12 mouse cellular contexts compared by ENCODE assay signal in the genomic region with DNA sequence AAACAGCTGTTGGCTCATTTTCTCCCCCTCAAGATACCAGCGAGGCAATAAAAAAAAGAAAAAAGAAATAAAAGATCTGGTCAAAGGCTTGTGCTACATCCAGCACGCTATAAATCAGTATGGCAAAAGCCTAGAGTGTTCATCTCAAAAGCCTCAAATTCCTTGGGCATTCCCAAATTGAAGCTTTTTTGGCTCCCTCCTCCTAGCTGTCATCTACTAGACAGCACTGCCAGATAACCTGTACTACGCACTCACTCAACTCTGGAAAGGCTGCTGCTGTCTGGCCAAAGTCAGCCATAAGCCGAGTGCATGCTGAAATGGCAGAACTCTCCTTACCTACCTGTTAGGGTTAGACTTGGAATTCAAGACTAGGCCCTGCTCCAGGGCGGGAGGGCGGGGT. TPM values are rescaled to one million over a fixed set of nuclear protein-coding genes. Genes with fewer than 3 reads are reported as not detected.
DNase-seq lines count a peak whose midpoint lies in the region; ATAC-seq and TF ChIP-seq lines count a peak whose summit lies in the region.
"Had no signal": no experiment of that assay in that cellular context is flagged by ENCODE, and none has a peak within 500 bp of the region (broad histone marks: within the 10 kb centered on the region; RNA-seq: fewer than 3 reads in every experiment).

No protein-coding gene starts in this region.

- H3K4me1 ChIP-seq in intestine, embryonic 16.5 days (ENCODE audit: control insufficient read depth, insufficient read depth, low read length) = peaks cover 61% of the 10 kb centered on the region
- H3K4me1 ChIP-seq in intestine, embryonic 15.5 days (replicated peaks) = peaks cover 44% of the 10 kb centered on the region
- H3K4me1 ChIP-seq in E14TG2a.4 (replicated peaks; ENCODE audit: low read depth, low read length) = peaks cover 90% of the 10 kb centered on the region
- peaks cover 80% of the 10 kb centered on the region for H3K4me1 ChIP-seq in liver, embryonic 16.5 days (ENCODE audit: control insufficient read depth, low read depth, low read length)

- WGBS in intestine, embryonic 16.5 days = 57% methylated on average over 6 of the region's 6 CpGs
- WGBS in intestine, embryonic 15.5 days = 65% methylated on average over 6 of the region's 6 CpGs
- WGBS in liver, embryonic 16.5 days (ENCODE audit: insufficient replicate concordance) = 70% methylated on average over 6 of the region's 6 CpGs

- no peak overlapping the region for H3K4me3 ChIP-seq in intestine, embryonic 16.5 days (ENCODE audit: low read length)
- no peak overlapping the region for H3K4me3 ChIP-seq in intestine, embryonic 15.5 days (replicated peaks)
- H3K4me3 ChIP-seq in E14TG2a.4 (replicated peaks; ENCODE audit: low read length) = 0 out of 2 replicates have a peak overlapping the region, but pooled peaks have one; percentile 11
- no peak overlapping the region for H3K4me3 ChIP-seq in liver, embryonic 16.5 days (ENCODE audit: low read depth, low read length)
- H3K4me3 ChIP-seq: embryonic facial prominence, embryonic 13.5 days; forebrain, embryonic 13.5 days had no signal

- DNase-seq in NIH3T3 (ENCODE audit: low read depth) = peak; percentile 56
- DNase-seq in right cerebral cortex, postnatal 10 days (ENCODE audit: low spot score in 2 of 2) = no peak
- DNase-seq in ovary, postnatal 14 days (ENCODE audit: low spot score) = no peak
- DNase-seq: adrenal gland, postnatal 14 days had no signal

- no peak overlapping the region for H3K9ac ChIP-seq in intestine, embryonic 16.5 days (ENCODE audit: low read depth, low read length)
- H3K9ac ChIP-seq in intestine, embryonic 15.5 days = no peak overlapping the region
- no peak overlapping the region for H3K9ac ChIP-seq in liver, embryonic 16.5 days (ENCODE audit: low read depth, low read length)
- H3K9ac ChIP-seq: embryonic facial prominence, embryonic 13.5 days; forebrain, embryonic 13.5 days had no signal

- no peak for ATAC-seq in intestine, embryonic 16.5 days
- no peak for ATAC-seq in intestine, embryonic 15.5 days
- no peak for ATAC-seq in liver, embryonic 16.5 days (ENCODE audit: low read depth)
- ATAC-seq: forebrain, embryonic 13.5 days; midbrain, embryonic 16.5 days had no signal

- H3K27me3 ChIP-seq in intestine, embryonic 16.5 days (replicated peaks; ENCODE audit: control insufficient read depth, insufficient read depth, low read length) = no peaks in the 10 kb centered on the region
- no peaks in the 10 kb centered on the region for H3K27me3 ChIP-seq in intestine, embryonic 15.5 days (replicated peaks)
- H3K27me3 ChIP-seq in E14TG2a.4 (ENCODE audit: insufficient read depth, low read length) = no peaks in the 10 kb centered on the region
- no peaks in the 10 kb centered on the region for H3K27me3 ChIP-seq in liver, embryonic 16.5 days (ENCODE audit: control insufficient read depth, insufficient read depth, low read depth, low read length)
- H3K27me3 ChIP-seq: CH12.LX; embryonic facial prominence, embryonic 13.5 days; forebrain, embryonic 13.5 days had no signal

- no peaks in the 10 kb centered on the region for H3K36me3 ChIP-seq in intestine, embryonic 16.5 days (ENCODE audit: control insufficient read depth, insufficient read depth, low read length)
- no peaks in the 10 kb centered on the region for H3K36me3 ChIP-seq in intestine, embryonic 15.5 days
- peaks cover 77% of the 10 kb centered on the region for H3K36me3 ChIP-seq in E14TG2a.4 (ENCODE audit: insufficient read depth, low read length)
- H3K36me3 ChIP-seq in liver, embryonic 16.5 days (ENCODE audit: control insufficient read depth, insufficient read depth) = no peaks in the 10 kb centered on the region

- H3K27ac ChIP-seq in intestine, embryonic 16.5 days (ENCODE audit: low read length) = 0 out of 2 replicates have a peak overlapping the region, but pooled peaks have one; percentile 19
- H3K27ac ChIP-seq in intestine, embryonic 15.5 days = no peak overlapping the region
- peak overlapping the region; percentile 33 for H3K27ac ChIP-seq in liver, embryonic 16.5 days (ENCODE audit: low read length)
- H3K27ac ChIP-seq: embryonic facial prominence, embryonic 13.5 days; forebrain, embryonic 13.5 days had no signal

- TF ChIP-seq CTCF in E14TG2a.4 (conservative IDR thresholded peaks at IDR 0.05; ENCODE audit: low read length) = no peak

- no peaks in the 10 kb centered on the region for H3K9me3 ChIP-seq in intestine, embryonic 16.5 days (ENCODE audit: control insufficient read depth, low read length)
- no peaks in the 10 kb centered on the region for H3K9me3 ChIP-seq in intestine, embryonic 15.5 days
- H3K9me3 ChIP-seq in E14TG2a.4 (ENCODE audit: low read length) = no peaks in the 10 kb centered on the region
- no peaks in the 10 kb centered on the region for H3K9me3 ChIP-seq in liver, embryonic 16.5 days (replicated peaks; ENCODE audit: control insufficient read depth, low read length)
- H3K9me3 ChIP-seq: embryonic facial prominence, embryonic 13.5 days; forebrain, embryonic 13.5 days had no signal

- H3K4me2 ChIP-seq in intestine, embryonic 16.5 days (ENCODE audit: low read depth, low read length) = 0 out of 2 replicates have a peak overlapping the region, but pooled peaks have one; percentile 1
- no peak overlapping the region for H3K4me2 ChIP-seq in intestine, embryonic 15.5 days (replicated peaks)
- H3K4me2 ChIP-seq in liver, embryonic 16.5 days (ENCODE audit: low read depth, low read length) = no peak overlapping the region
- H3K4me2 ChIP-seq: embryonic facial prominence, embryonic 13.5 days; forebrain, embryonic 13.5 days had no signal

RNA-seq across cellular contexts. Expression of a gene that starts 4.9 kb away (rescaled TPM):
- polyA plus RNA-seq in intestine, embryonic 16.5 days (2015; fragmentation: Nextera tagmentation; extraction: Ambion mirVana) = 402 and 447 TPM in 2 replicates
- polyA plus RNA-seq in intestine, embryonic 15.5 days (2015; fragmentation: Nextera tagmentation; extraction: Ambion mirVana) = 340 and 361 TPM in 2 replicates
- polyA plus RNA-seq in liver, embryonic 16.5 days (2015; fragmentation: Nextera tagmentation; extraction: Ambion mirVana) = 130 and 137 TPM in 2 replicates

RNA-seq across cellular contexts. Expression of a gene that starts 24.4 kb away (rescaled TPM):
- polyA plus RNA-seq in intestine, embryonic 16.5 days (2015; fragmentation: Nextera tagmentation; extraction: Ambion mirVana) = 355 and 362 TPM in 2 replicates
- polyA plus RNA-seq in intestine, embryonic 15.5 days (2015; fragmentation: Nextera tagmentation; extraction: Ambion mirVana) = 359 and 375 TPM in 2 replicates
- 195 and 205 TPM in 2 replicates for polyA plus RNA-seq in liver, embryonic 16.5 days (2015; fragmentation: Nextera tagmentation; extraction: Ambion mirVana)

RNA-seq across cellular contexts. Expression of a gene that starts 24.6 kb away (rescaled TPM):
- 6.9 and 7.3 TPM in 2 replicates for polyA plus RNA-seq in intestine, embryonic 16.5 days (2015; fragmentation: Nextera tagmentation; extraction: Ambion mirVana)
- polyA plus RNA-seq in intestine, embryonic 15.5 days (2015; fragmentation: Nextera tagmentation; extraction: Ambion mirVana) = 6.3 and 7.7 TPM in 2 replicates
- 28.3 and 30.2 TPM in 2 replicates for polyA plus RNA-seq in liver, embryonic 16.5 days (2015; fragmentation: Nextera tagmentation; extraction: Ambion mirVana)
